Mouse (Mus musculus) testis, adult 2 months (tissue): ENCODE measurements around the gene Pdzrn4. TPM values are rescaled to one million over a fixed set of nuclear protein-coding genes. Genes with fewer than 3 reads are reported as not detected.

ENCODE experiments used
- H3K27ac ChIP-seq: fragments of 200-500 bp; 2 replicates; pipeline ENCODE4 v1.5.1; 2012; ENCODE audit warnings: low read depth, low read length; ENCODE audit not compliant: control insufficient read depth, insufficient read depth
- H3K27me3 ChIP-seq: fragments of 200-500 bp; 2 replicates; pipeline ENCODE4 v1.6.1; 2012; ENCODE audit warnings: mild to moderate bottlenecking, low read length, moderate library complexity; ENCODE audit not compliant: control insufficient read depth, insufficient read depth
- H3K36me3 ChIP-seq: fragments of 200-500 bp; 2 replicates; pipeline ENCODE4 v1.6.1; 2012; ENCODE audit warnings: mild to moderate bottlenecking, low read length; ENCODE audit not compliant: control insufficient read depth, insufficient read depth
- H3K4me1 ChIP-seq: fragments of 200-500 bp; 2 replicates; pipeline ENCODE4 v1.6.1; 2012; ENCODE audit warnings: low read length; ENCODE audit not compliant: control insufficient read depth, insufficient read depth
- H3K4me3 ChIP-seq: fragments of 200-500 bp; 2 replicates; pipeline ENCODE4 v1.5.1; 2012; ENCODE audit warnings: low read depth, mild to moderate bottlenecking, low read length, moderate library complexity, mixed read lengths; ENCODE audit not compliant: control insufficient read depth
- CTCF ChIP-seq: fragments of 200-500 bp; IDR thresholded peaks from 2 replicates; pipeline ENCODE4 v1.5.1; 2012; ENCODE audit warnings: low read depth, mild to moderate bottlenecking, inconsistent platforms, low read length, moderate library complexity; ENCODE audit not compliant: control insufficient read depth, insufficient read depth, insufficient replicate concordance
- POLR2A ChIP-seq: fragments of 200-500 bp; IDR thresholded peaks from 2 replicates; pipeline ENCODE4 v1.6.1; 2012; ENCODE audit warnings: low read depth, mild to moderate bottlenecking, inconsistent platforms, low read length, moderate library complexity; ENCODE audit not compliant: control insufficient read depth
- polyA plus RNA-seq: library from polyadenylated mRNA; depleted of rRNA; stranded (reverse); fragments of >200 nt; gene quantifications from 2 replicates; pipeline ENCODE4 v1.2.3, GENCODE M21; 2012

Pdzrn4 gene
- polyA plus RNA-seq, 1 experiment, result 6.3 TPM

DNA sequence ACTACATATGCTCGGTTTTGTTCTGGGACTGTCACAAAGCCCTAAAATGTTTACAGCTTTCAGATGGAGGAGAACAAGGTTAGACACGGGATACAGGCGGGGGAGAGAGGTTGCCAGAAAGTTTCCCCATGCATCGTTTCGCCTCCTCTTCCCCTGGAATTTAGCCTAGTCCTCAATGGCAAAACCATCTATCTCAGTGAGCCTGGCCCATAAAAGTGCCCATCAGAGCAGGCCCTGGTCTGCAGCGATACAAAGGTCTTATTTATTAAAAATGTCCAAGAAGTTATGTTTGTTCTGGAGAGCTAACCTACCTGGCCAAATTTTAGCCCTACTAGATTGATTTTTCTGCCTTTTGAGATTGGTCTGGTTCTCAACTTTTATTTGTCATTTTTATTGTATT lies 165.5 kb downstream of the Pdzrn4 start:
- no peak for TF ChIP-seq POLR2A
- no peak for TF ChIP-seq CTCF
- H3K27me3 ChIP-seq, result no peaks in the 10 kb centered on the region
- no peaks in the 10 kb centered on the region for H3K36me3 ChIP-seq
- H3K27ac ChIP-seq, result no peak overlapping the region
- no peaks in the 10 kb centered on the region for H3K4me1 ChIP-seq
- no peak overlapping the region for H3K4me3 ChIP-seq

DNA sequence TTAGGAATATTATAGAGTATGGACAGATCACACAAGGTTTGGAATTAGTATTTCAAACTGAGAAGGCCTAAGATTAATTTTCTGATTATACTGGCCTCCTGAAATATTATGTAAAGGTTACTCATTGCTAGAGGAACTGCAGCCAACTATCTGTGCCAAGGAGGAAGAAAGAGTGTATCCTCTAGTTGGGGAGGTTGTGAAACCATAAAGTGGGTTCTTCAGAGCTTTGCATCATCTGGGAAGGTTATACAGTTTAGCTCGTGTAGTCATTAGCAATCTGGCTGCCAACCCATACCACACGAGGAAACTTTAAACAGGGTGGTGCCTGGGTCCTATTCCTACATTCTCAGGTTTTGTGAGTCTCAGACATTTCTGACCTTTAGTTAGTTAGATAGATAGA lies 166.9 kb downstream of the Pdzrn4 start:
- Histone ChIP-seq H3K27me3 (no peaks in the 10 kb centered on the region), H3K36me3 (no peaks in the 10 kb centered on the region), H3K4me3 (no peak overlapping the region), H3K4me1 (no peaks in the 10 kb centered on the region), H3K27ac (no peak overlapping the region)
- no peak for TF ChIP-seq POLR2A
- no peak for TF ChIP-seq CTCF

DNA sequence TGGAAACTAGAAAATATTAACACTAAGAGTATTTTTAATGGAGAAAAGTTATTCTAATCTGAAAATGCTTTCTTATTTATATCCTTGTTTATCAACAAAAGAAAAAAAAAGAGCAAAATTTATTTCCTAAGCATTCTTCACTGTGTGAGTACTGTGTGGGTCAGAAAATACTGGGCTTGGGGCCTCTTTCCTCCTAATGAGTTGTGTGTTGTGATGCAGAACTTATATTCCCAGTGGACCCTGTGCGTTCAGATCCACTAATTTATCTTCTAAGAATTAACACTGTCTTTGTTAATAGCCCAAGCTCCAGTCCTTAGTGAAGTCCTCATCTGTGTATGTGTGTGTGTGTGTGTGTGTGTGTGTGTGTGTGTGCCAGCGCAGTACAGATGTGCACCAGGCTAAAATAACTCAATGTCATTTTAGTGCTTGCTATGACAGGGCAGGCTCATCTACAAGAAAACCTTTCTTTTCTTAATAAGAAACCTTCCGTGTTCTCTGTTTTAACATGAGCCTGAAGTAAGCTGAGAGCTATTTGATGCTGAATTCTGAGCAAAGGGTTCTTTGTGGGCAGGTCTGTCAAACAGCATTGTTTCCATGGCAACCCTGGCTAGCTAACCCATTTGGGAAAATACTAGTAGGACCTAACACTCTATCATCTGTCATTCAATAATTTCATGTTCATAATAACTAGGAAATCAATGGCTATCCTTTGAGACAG lies 174.0 kb downstream of the Pdzrn4 start:
- TF ChIP-seq POLR2A (no peak), CTCF (no peak)
- H3K4me3 ChIP-seq, result no peak overlapping the region
- no peaks in the 10 kb centered on the region for H3K36me3 ChIP-seq
- no peaks in the 10 kb centered on the region for H3K4me1 ChIP-seq
- H3K27me3 ChIP-seq, result no peaks in the 10 kb centered on the region
- no peak overlapping the region for H3K27ac ChIP-seq

DNA sequence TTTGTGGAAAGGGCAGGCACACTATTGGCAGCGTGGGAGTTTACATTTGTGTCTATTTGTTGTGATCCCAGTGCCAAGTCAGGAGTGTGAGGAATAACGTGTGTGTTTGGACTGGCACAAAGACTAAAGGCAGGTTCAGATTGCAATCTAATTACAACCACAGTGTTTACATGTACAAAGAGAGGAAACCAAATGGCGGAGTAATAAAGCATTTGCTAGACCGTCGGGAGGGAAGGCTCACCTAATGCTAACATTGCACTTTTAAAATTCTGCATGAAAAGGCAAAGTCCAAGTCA lies 174.5 kb downstream of the Pdzrn4 start:
- no peaks in the 10 kb centered on the region for H3K27me3 ChIP-seq
- H3K36me3 ChIP-seq, result no peaks in the 10 kb centered on the region
- no peak overlapping the region for H3K27ac ChIP-seq
- no peaks in the 10 kb centered on the region for H3K4me1 ChIP-seq
- H3K4me3 ChIP-seq, result no peak overlapping the region
- TF ChIP-seq CTCF (no peak), POLR2A (no peak)

DNA sequence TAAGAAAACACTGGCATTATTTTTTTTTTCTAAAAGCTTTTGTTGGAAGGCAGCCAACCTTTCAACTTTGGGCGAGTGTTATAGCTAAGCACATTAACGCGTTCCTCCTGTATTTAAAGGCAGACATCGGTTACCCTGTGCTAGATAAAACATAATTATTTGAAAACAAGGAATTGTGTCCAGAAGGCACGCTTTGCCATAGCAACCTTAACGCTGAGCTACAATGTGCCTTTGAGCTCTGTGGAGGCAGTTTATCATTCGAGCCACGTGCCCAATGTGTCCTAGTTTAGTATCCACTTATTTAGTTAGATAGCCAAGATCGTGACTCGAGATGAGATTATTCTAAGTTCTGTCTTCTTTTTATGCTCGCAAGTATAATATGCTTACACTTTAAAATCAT lies 180.8 kb downstream of the Pdzrn4 start:
- no peak overlapping the region for H3K27ac ChIP-seq
- no peak for TF ChIP-seq CTCF
- no peak for TF ChIP-seq POLR2A
- no peaks in the 10 kb centered on the region for H3K27me3 ChIP-seq
- H3K36me3 ChIP-seq, result no peaks in the 10 kb centered on the region
- no peaks in the 10 kb centered on the region for H3K4me1 ChIP-seq
- no peak overlapping the region for H3K4me3 ChIP-seq

DNA sequence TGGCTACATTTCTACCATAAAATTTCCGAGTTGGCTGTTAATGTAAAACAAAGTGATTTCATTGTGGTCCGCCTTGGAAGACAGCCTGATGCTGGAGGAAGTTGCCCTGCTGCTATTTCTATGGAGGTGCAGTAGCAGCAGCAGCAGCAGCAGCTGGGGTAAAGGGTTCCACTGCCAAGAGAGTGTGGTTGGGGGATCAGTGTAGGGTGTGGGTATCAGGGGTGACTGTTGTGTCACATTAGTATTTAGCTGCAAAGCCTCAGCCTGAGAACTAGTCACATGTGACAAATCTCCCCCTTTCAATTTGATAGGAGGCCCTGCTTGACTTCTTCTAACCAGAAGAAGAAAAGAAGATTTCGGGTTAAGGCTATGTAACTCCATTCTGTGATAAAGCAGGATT lies 183.5 kb downstream of the Pdzrn4 start:
- TF ChIP-seq CTCF (no peak), POLR2A (no peak)
- no peak overlapping the region for H3K27ac ChIP-seq
- no peaks in the 10 kb centered on the region for H3K27me3 ChIP-seq
- H3K4me3 ChIP-seq, result no peak overlapping the region
- H3K36me3 ChIP-seq, result no peaks in the 10 kb centered on the region
- H3K4me1 ChIP-seq, result no peaks in the 10 kb centered on the region

DNA sequence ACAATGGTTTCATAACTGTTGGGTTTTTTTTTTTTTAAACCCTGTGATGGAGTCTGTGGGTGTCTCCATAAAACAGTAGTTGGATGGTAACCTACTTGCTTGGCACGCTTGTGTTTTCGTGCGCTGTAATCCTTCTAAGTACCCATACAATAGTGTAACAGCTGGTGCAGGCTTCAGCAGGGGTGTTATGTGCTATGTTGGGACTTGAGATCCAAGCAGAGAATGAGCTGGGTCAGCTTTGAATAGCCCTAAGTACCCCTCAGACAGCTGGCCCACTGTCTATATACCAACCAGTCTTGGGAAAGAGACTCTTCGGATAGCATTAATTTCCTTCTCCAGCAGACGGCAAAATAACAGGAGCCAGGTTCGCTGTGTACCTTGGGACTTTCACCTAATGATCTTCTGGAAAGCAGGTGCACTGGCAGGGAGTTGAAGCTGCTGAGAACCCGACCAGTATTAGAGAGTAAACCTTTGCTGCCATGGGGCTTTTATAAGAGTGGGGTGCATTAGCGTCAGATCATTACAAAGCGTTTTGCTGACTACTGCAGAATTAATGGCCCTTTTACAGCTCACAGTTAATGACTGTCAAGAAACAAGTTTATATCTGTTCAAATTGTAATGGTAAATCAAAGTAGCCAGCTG lies 184.2 kb downstream of the Pdzrn4 start:
- Histone ChIP-seq H3K36me3 (no peaks in the 10 kb centered on the region), H3K4me1 (no peaks in the 10 kb centered on the region), H3K27ac (no peak overlapping the region), H3K4me3 (no peak overlapping the region), H3K27me3 (no peaks in the 10 kb centered on the region)
- TF ChIP-seq CTCF, result no peak
- no peak for TF ChIP-seq POLR2A

DNA sequence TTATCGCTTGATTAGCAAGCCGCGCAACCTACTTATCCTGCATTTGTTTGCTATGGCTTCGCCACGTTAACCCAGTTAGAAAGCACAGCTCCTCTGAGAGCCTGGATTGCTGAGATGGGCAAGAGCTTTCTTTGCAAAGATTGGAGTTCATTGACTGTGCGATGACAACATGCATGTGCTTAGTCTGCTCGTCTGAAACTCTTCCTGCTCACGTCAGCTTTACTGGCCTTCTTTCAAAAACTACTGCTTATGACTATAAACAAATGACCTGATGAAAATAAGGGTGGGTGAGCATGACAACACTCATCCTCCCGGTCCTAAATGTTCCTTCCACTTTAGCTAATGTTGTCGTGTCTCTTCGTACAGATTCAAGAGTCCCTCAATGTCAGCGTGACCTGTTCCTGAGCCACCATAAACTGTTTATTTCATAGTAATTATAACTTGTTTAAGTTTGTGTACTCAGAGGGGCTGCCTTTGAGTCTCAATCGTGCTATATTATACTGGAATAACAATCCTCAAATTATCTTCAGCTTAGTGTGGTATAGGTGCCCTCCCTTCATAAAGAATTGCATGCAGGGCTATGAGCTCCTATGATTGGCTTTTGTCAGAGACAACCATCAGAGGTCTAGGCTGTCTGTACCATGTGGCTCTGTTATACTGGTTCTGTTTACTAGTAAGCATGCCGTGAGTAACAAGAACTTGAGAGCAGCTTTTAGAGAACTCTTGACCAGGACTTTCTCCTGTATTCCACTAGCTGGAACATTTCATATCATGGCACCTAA lies 187.9 kb downstream of the Pdzrn4 start:
- Histone ChIP-seq H3K4me3 (no peak overlapping the region), H3K36me3 (no peaks in the 10 kb centered on the region), H3K27me3 (no peaks in the 10 kb centered on the region), H3K27ac (no peak overlapping the region), H3K4me1 (no peaks in the 10 kb centered on the region)
- TF ChIP-seq CTCF (no peak), POLR2A (no peak)
